Mouse (Mus musculus) lung, postnatal 0 days (tissue): ENCODE measurements around the gene Nr5a2. TPM values are rescaled to one million over a fixed set of nuclear protein-coding genes. Genes with fewer than 3 reads are reported as not detected.

Source experiments
- ATAC-seq: fragments of 200-750 bp; cut with Nextera tagmentation; 2 replicates; pipeline ENCODE4 v1.8.0; 2017; ENCODE audit warnings: moderate library complexity
- DNase-seq: peaks from one replicate; pipeline ENCODE4 v3.0.0-alpha.2; 2016; ENCODE audit warnings: low spot score
- H3K27ac ChIP-seq: fragments of 300-500 bp; sonication (generic); 2 replicates; pipeline ENCODE4 v1.5.1; 2014; ENCODE audit warnings: antibody characterized with exemption, mild to moderate bottlenecking, low read length, mixed read lengths
- H3K27me3 ChIP-seq: fragments of 300-500 bp; sonication (generic); replicated peaks from 2 replicates; pipeline ENCODE4 v1.6.1; 2014; ENCODE audit warnings: low read length, mixed read lengths; ENCODE audit not compliant: insufficient read depth
- H3K36me3 ChIP-seq: fragments of 300-500 bp; sonication (generic); 2 replicates; pipeline ENCODE4 v1.6.1; 2014; ENCODE audit warnings: low read length, mixed read lengths; ENCODE audit not compliant: insufficient read depth
- H3K4me1 ChIP-seq: fragments of 300-500 bp; sonication (generic); 2 replicates; pipeline ENCODE4 v1.6.1; 2014; ENCODE audit warnings: antibody characterized with exemption, low read depth, low read length, mixed read lengths; ENCODE audit not compliant: insufficient read depth
- H3K4me2 ChIP-seq: fragments of 300-500 bp; sonication (generic); replicated peaks from 2 replicates; pipeline ENCODE4 v1.6.1; 2014; ENCODE audit warnings: low read depth, mild to moderate bottlenecking, low read length, moderate library complexity, mixed read lengths
- H3K4me3 ChIP-seq: fragments of 300-500 bp; sonication (generic); 2 replicates; pipeline ENCODE4 v1.5.1; 2014; ENCODE audit warnings: low read depth, low read length
- H3K9ac ChIP-seq: fragments of 300-500 bp; sonication (generic); replicated peaks from 2 replicates; pipeline ENCODE4 v1.6.1; 2014; ENCODE audit warnings: low read depth, mild to moderate bottlenecking
- H3K9me3 ChIP-seq: fragments of 300-500 bp; sonication (generic); 2 replicates; pipeline ENCODE4 v1.6.1; 2016; ENCODE audit warnings: low read length, mixed read lengths
- CTCF ChIP-seq: IDR thresholded peaks from 2 replicates; pipeline ENCODE4 v1.5.1; 2016; ENCODE audit warnings: antibody characterized with exemption, mild to moderate bottlenecking
- EP300 ChIP-seq: IDR thresholded peaks from 2 replicates; pipeline ENCODE4 v1.6.1; 2016; ENCODE audit warnings: antibody characterized with exemption, mild to moderate bottlenecking, control low read depth
- WGBS: fragments of 180-500 bp; shearing (Covaris S2); extraction: QIAGEN DNeasy Blood & Tissue Kit; methylation state at CpG from one replicate; pipeline ENCODE4 v1.1.7; 2014; 5-methylcytosine and 5-hydroxymethylcytosine counted together
- polyA plus RNA-seq: library from polyadenylated mRNA; unstranded; fragments of >200 nt; fragmentation: Nextera tagmentation; extraction: Ambion mirVana; gene quantifications from 2 replicates; pipeline ENCODE4 v1.2.1, GENCODE M21; 2015

Gene Nr5a2
- polyA plus RNA-seq, 1 experiment from 2014 or later = 0.54 TPM

DNA sequence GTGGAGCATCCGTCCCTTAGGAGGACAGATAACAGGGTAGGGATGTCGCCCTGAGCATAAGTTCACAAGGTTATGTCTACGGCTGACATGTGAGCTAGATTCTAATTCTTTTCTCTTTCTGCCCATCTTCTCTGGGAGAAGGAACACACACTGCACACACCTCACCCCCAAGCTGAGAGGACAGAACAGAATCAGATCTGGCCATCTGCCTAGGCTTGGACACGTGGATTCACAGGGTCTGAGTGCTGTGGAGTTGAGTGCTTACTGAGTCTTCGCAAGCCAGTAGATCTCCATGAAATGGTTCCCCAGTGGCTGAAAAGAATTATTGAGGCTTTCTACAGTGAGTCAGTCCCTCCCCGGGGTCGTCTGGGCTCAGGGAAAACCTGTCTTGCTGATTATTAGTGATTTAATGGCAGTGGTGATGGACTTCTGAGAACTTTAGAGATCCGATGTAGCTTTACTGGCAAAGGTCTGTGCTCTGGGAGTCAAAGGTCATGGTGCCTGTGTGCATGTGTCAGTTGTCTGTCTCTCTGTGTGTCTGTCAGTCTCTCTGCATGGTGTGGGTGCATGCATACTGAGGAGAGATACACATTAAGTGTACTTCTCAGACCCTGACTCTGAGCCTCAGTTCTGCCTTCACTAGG is 24.8 kb downstream of the Nr5a2 start:
- H3K27me3 ChIP-seq = no peaks in the 10 kb centered on the region
- no peak overlapping the region for H3K9ac ChIP-seq
- DNase-seq = no peak
- 72% methylated on average over 8 of the region's 8 CpGs for WGBS
- no peaks in the 10 kb centered on the region for H3K36me3 ChIP-seq
- no peak overlapping the region for H3K4me2 ChIP-seq
- TF ChIP-seq CTCF = no peak
- TF ChIP-seq EP300 = no peak
- no peak overlapping the region for H3K4me3 ChIP-seq
- no peaks in the 10 kb centered on the region for H3K4me1 ChIP-seq
- no peak for ATAC-seq
- H3K9me3 ChIP-seq = no peaks in the 10 kb centered on the region
- H3K27ac ChIP-seq = no peak overlapping the region

DNA sequence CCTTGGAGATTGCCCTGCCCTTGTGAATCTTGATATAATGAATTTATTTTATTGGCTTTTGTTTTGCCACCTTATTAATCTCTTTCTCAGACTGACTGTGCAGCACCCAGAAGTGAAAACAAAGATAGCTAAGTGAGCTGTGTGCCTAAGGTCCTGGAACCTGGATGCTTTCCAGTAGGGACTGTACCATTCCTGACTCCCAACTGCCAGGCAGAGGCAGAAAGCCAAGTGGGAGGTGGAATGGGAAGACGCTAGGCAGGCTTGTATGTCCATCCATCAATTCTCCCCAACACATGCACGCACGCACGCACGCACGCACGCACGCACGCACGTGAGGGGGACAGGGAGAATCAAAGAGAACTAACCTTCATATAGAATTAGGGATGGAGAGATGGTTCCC is 26.2 kb downstream of the Nr5a2 start:
- no peaks in the 10 kb centered on the region for H3K4me1 ChIP-seq
- no peaks in the 10 kb centered on the region for H3K9me3 ChIP-seq
- no peaks in the 10 kb centered on the region for H3K36me3 ChIP-seq
- H3K4me3 ChIP-seq = no peak overlapping the region
- no peak overlapping the region for H3K9ac ChIP-seq
- H3K27ac ChIP-seq = no peak overlapping the region
- no peak overlapping the region for H3K4me2 ChIP-seq
- no peak for ATAC-seq
- H3K27me3 ChIP-seq = no peaks in the 10 kb centered on the region
- no peak for TF ChIP-seq CTCF
- TF ChIP-seq EP300 = no peak
- 82% methylated on average over 10 of the region's 10 CpGs for WGBS
- DNase-seq = no peak

DNA sequence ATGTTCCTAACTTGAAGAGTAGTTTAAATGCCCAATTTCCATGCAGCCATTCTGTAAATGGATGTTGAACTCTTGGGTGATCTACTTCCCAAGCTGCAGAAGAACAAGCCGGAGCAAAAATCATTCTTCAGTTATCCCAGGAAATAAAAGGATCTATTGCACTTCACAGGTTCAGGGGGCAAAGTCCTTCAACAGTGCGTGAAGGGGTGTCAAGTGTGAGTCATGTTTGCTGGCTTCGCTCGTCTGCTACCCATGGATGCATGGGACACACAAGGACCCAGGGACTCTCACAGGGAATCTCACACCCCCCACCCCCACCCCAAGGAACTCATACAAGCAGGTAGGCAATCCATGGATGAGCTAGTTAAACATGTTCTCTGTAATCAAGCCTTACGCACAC is 29.2 kb downstream of the Nr5a2 start:
- H3K27ac ChIP-seq = no peak overlapping the region
- no peak overlapping the region for H3K4me2 ChIP-seq
- ATAC-seq (no peak), DNase-seq (no peak)
- H3K9ac ChIP-seq = no peak overlapping the region
- 66% methylated on average over 5 of the region's 5 CpGs for WGBS
- H3K9me3 ChIP-seq = no peaks in the 10 kb centered on the region
- no peak for TF ChIP-seq CTCF
- TF ChIP-seq EP300 = no peak
- no peaks in the 10 kb centered on the region for H3K27me3 ChIP-seq
- H3K36me3 ChIP-seq = no peaks in the 10 kb centered on the region
- no peaks in the 10 kb centered on the region for H3K4me1 ChIP-seq
- H3K4me3 ChIP-seq = no peak overlapping the region

DNA sequence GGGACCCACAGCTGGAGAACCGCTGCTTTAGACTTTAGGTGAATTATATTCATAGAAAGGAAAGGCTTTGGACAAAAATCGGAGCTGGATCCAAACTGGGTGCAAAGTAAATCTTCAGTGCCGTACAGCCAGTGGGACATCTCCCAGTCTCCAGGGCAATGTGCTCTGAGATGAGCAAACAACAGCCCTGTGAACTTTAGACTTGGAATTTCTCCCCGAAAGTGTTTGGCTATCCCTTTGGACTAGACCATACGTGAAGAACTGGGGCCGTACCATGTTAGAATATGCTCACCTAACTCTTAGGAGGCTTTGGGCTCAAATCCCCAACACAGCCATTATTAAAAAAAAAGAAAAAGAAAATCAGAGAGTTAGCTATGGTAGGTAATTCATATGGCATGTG is 30.5 kb downstream of the Nr5a2 start:
- H3K36me3 ChIP-seq = no peaks in the 10 kb centered on the region
- no peaks in the 10 kb centered on the region for H3K27me3 ChIP-seq
- DNase-seq = no peak
- H3K27ac ChIP-seq = no peak overlapping the region
- ATAC-seq = no peak
- H3K4me3 ChIP-seq = no peak overlapping the region
- no peaks in the 10 kb centered on the region for H3K9me3 ChIP-seq
- TF ChIP-seq CTCF = no peak
- TF ChIP-seq EP300 = no peak
- WGBS = 74% methylated on average over 6 of the region's 6 CpGs
- no peak overlapping the region for H3K4me2 ChIP-seq
- no peaks in the 10 kb centered on the region for H3K4me1 ChIP-seq
- no peak overlapping the region for H3K9ac ChIP-seq

DNA sequence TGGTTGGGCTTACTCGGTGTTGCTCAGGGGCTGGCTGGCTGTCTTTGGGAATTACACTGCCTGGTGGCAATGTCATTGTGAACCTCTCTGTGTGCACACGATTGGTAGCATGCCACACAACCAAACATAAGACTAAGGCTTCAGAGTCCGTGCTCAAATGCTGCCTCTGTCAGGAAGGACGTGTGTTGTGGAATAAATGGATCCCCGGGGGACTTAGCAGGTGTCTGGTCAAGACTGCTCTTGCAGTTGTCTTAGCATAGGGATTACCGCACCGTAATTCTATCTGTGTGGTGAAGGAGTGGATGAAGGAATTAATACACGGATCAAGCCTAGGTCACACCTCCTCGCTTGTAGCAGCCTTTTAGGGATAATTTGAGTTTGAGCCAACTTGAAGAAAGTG is 32.8 kb downstream of the Nr5a2 start:
- TF ChIP-seq EP300 = no peak
- TF ChIP-seq CTCF = no peak
- Histone ChIP-seq H3K9me3 (no peaks in the 10 kb centered on the region), H3K4me3 (no peak overlapping the region), H3K27me3 (no peaks in the 10 kb centered on the region), H3K36me3 (no peaks in the 10 kb centered on the region), H3K4me2 (no peak overlapping the region), H3K27ac (no peak overlapping the region), H3K4me1 (no peaks in the 10 kb centered on the region), H3K9ac (no peak overlapping the region)
- DNase-seq = no peak
- no peak for ATAC-seq
- WGBS = 63% methylated on average over 9 of the region's 9 CpGs

DNA sequence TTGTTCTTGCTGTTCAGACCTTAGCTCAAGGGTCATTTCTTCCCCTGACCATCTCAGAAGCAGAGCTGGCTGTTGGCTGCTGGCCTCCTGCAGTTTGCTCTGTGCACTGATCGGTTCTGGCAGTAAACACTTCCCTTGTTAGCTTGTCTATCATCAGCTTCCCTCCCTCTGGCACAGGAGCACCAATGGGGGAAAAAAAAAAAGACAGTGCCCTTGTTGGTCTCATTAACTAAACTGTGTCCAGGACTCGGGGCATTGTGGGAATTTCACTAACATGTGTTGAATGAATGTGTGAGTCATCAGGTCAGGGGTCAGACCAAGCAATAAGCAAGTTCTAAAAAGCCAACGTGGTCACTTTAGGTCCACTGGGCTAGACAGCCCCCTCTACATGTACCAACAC is 34.2 kb downstream of the Nr5a2 start:
- no peak for DNase-seq
- Histone ChIP-seq H3K4me2 (no peak overlapping the region), H3K4me3 (no peak overlapping the region), H3K36me3 (no peaks in the 10 kb centered on the region), H3K4me1 (no peaks in the 10 kb centered on the region), H3K27me3 (no peaks in the 10 kb centered on the region), H3K9me3 (no peaks in the 10 kb centered on the region), H3K9ac (no peak overlapping the region), H3K27ac (no peak overlapping the region)
- no peak for ATAC-seq
- 16% methylated on average over 3 of the region's 3 CpGs for WGBS
- TF ChIP-seq CTCF (no peak), EP300 (no peak)

DNA sequence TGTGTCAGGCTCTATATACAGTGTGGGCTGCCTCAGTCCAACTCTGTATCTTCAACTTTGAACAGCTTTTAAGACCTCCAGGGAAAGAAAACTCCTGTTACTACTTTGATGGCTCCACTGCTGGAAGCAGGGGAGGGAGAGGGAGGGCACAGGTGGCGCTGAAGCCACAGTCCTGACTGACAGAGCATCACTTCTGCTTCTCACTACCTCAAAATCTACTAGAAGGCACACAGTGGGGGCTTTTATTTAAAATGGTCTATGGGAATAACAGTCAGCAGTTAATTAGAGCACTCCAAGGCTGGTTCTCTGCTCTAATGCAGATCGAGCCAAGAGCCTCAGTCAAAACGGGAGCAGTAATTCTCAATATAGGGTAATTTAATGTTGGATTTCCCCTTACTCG is 40.2 kb downstream of the Nr5a2 start:
- Histone ChIP-seq H3K9ac (no peak overlapping the region), H3K27ac (no peak overlapping the region), H3K36me3 (no peaks in the 10 kb centered on the region), H3K4me3 (no peak overlapping the region), H3K4me1 (no peaks in the 10 kb centered on the region), H3K9me3 (no peaks in the 10 kb centered on the region), H3K4me2 (no peak overlapping the region), H3K27me3 (no peaks in the 10 kb centered on the region)
- TF ChIP-seq EP300 (no peak), CTCF (no peak)
- DNase-seq = no peak
- WGBS = 84% methylated on average over 4 of the region's 4 CpGs
- no peak for ATAC-seq
